Comparison of ENCODE assay signal across 8 mouse cellular contexts in genomic region chr9:20643781-20644180, GRCm38 (mm10). TPM values are rescaled to one million over a fixed set of nuclear protein-coding genes. Genes with fewer than 3 reads are reported as not detected.
DNase-seq lines count a peak whose midpoint lies in the region; ATAC-seq lines count a peak whose summit lies in the region.

No protein-coding gene starts in this region.

- peak overlapping the region; percentile 97; the same call in 1 of the 2 replicates for H3K27ac ChIP-seq in lung, embryonic 16.5 days (ENCODE audit: low read length)
- peak overlapping the region; percentile 92; the same call in 1 of the 2 replicates for H3K27ac ChIP-seq in embryonic facial prominence, embryonic 10.5 days (replicated peaks)
- no peak overlapping the region for H3K27ac ChIP-seq in neural tube, embryonic 12.5 days

- peaks cover 10% of the 10 kb centered on the region for H3K36me3 ChIP-seq in lung, embryonic 16.5 days (ENCODE audit: control insufficient read depth, insufficient read depth, low read length)
- peaks cover 37% of the 10 kb centered on the region for H3K36me3 ChIP-seq in embryonic facial prominence, embryonic 10.5 days (replicated peaks)
- peaks cover 30% of the 10 kb centered on the region for H3K36me3 ChIP-seq in neural tube, embryonic 12.5 days

- H3K4me1 ChIP-seq in lung, embryonic 16.5 days (replicated peaks; ENCODE audit: control insufficient read depth, insufficient read depth, low read length): peaks cover 19% of the 10 kb centered on the region; the same call in 1 of the 2 replicates
- peaks cover 26% of the 10 kb centered on the region for H3K4me1 ChIP-seq in embryonic facial prominence, embryonic 10.5 days
- peaks cover 31% of the 10 kb centered on the region for H3K4me1 ChIP-seq in neural tube, embryonic 12.5 days

- 5% methylated on average over 13 of the region's 13 CpGs for WGBS in lung, embryonic 16.5 days
- 10% methylated on average over 13 of the region's 13 CpGs for WGBS in embryonic facial prominence, embryonic 10.5 days
- 13% methylated on average over 13 of the region's 13 CpGs for WGBS in neural tube, embryonic 12.5 days

- no peak for ATAC-seq in lung, embryonic 16.5 days (ENCODE audit: low read depth)
- peak; percentile 25 for ATAC-seq in inflammation-experienced regulatory T-cells, adult 6 months
- no peak for ATAC-seq in neural tube, embryonic 12.5 days (ENCODE audit: low FRiP score, low read depth)

- H3K4me2 ChIP-seq in lung, embryonic 16.5 days (ENCODE audit: low read depth, low read length): peak overlapping the region; percentile 83
- peak overlapping the region; percentile 92 for H3K4me2 ChIP-seq in neural tube, embryonic 12.5 days (replicated peaks)

- peak overlapping the region; percentile 84 for H3K9ac ChIP-seq in lung, embryonic 16.5 days (ENCODE audit: low read length)
- H3K9ac ChIP-seq in neural tube, embryonic 12.5 days: peak overlapping the region; percentile 72

- H3K27me3 ChIP-seq in lung, embryonic 16.5 days (ENCODE audit: control insufficient read depth, insufficient read depth, low read depth, low read length): no peaks in the 10 kb centered on the region
- no peaks in the 10 kb centered on the region for H3K27me3 ChIP-seq in embryonic facial prominence, embryonic 10.5 days (replicated peaks; ENCODE audit: low read depth, poor library complexity, severe bottlenecking)
- H3K27me3 ChIP-seq in neural tube, embryonic 12.5 days (replicated peaks): no peaks in the 10 kb centered on the region

- no peaks in the 10 kb centered on the region for H3K9me3 ChIP-seq in lung, embryonic 16.5 days (ENCODE audit: control insufficient read depth, low read length)
- no peaks in the 10 kb centered on the region for H3K9me3 ChIP-seq in embryonic facial prominence, embryonic 10.5 days
- no peaks in the 10 kb centered on the region for H3K9me3 ChIP-seq in neural tube, embryonic 12.5 days

- H3K4me3 ChIP-seq in lung, embryonic 16.5 days (ENCODE audit: low read length): peak overlapping the region; percentile 94
- peak overlapping the region; percentile 93 for H3K4me3 ChIP-seq in embryonic facial prominence, embryonic 10.5 days
- H3K4me3 ChIP-seq in neural tube, embryonic 12.5 days: peak overlapping the region; percentile 76

- no peak for DNase-seq in lung, adult 18-20 months
- DNase-seq in embryonic facial prominence, embryonic 10.5 days (ENCODE audit: low spot score): no peak
- DNase-seq in frontal cortex, postnatal 10 days (ENCODE audit: low spot score in 2 of 2): no peak
- DNase-seq in layer of hippocampus, adult 9-10 months (ENCODE audit: low spot score): no peak
- no peak for DNase-seq in frontal cortex, postnatal 36 days (ENCODE audit: low spot score in 2 of 2)

RNA-seq across cellular contexts. Expression of gene Fbxl12, which starts 0.8 kb away (rescaled TPM):
- polyA plus RNA-seq in lung, embryonic 16.5 days (2015; fragmentation: Nextera tagmentation; extraction: Ambion mirVana): 20.9 and 24.5 TPM in 2 replicates
- polyA plus RNA-seq in embryonic facial prominence, embryonic 10.5 days (2016; fragmentation: Nextera tagmentation; extraction: Ambion mirVana): 18.7 and 18.9 TPM in 2 replicates
- 10 to 100 TPM; 21.7 to 59.5 (median 54.3) TPM for polyA plus RNA-seq in inflammation-experienced regulatory T-cells, adult 6 months (2017; shearing (Covaris generic))
- polyA plus RNA-seq in neural tube, embryonic 12.5 days (2016; fragmentation: Nextera tagmentation; extraction: Ambion mirVana): 19.4 and 19.9 TPM in 2 replicates

RNA-seq across cellular contexts. Expression of gene Ubl5, which starts 1.1 kb away (rescaled TPM):
- polyA plus RNA-seq in lung, embryonic 16.5 days (2015; fragmentation: Nextera tagmentation; extraction: Ambion mirVana): 422 and 439 TPM in 2 replicates
- 356 and 365 TPM in 2 replicates for polyA plus RNA-seq in embryonic facial prominence, embryonic 10.5 days (2016; fragmentation: Nextera tagmentation; extraction: Ambion mirVana)
- 100 to 1,000 TPM; 323 to 416 (median 337) TPM for polyA plus RNA-seq in inflammation-experienced regulatory T-cells, adult 6 months (2017; shearing (Covaris generic))
- 463 and 477 TPM in 2 replicates for polyA plus RNA-seq in neural tube, embryonic 12.5 days (2016; fragmentation: Nextera tagmentation; extraction: Ambion mirVana)

RNA-seq across cellular contexts. Expression of gene Pin1, which starts 8.1 kb away (rescaled TPM):
- 47.4 and 50.3 TPM in 2 replicates for polyA plus RNA-seq in lung, embryonic 16.5 days (2015; fragmentation: Nextera tagmentation; extraction: Ambion mirVana)
- 82.2 and 87.9 TPM in 2 replicates for polyA plus RNA-seq in embryonic facial prominence, embryonic 10.5 days (2016; fragmentation: Nextera tagmentation; extraction: Ambion mirVana)
- polyA plus RNA-seq in inflammation-experienced regulatory T-cells, adult 6 months (2017; shearing (Covaris generic)): 10 to 100 TPM; 23.0 to 29.3 (median 23.6) TPM
- polyA plus RNA-seq in neural tube, embryonic 12.5 days (2016; fragmentation: Nextera tagmentation; extraction: Ambion mirVana): 52.8 and 56.0 TPM in 2 replicates
